Mouse (Mus musculus) liver, adult 2 months (tissue): Measurements from ENCODE around the gene Ankrd12.

Experiments used
- CTCF ChIP-seq: fragments of 200-500 bp; IDR thresholded peaks from 2 replicates; pipeline ENCODE4 v1.5.1; 2011; ENCODE audit warnings: low read depth, low read length, control low read depth
- POLR2A ChIP-seq: fragments of 200-500 bp; IDR thresholded peaks from 2 replicates; pipeline ENCODE4 v1.6.1; 2011; ENCODE audit warnings: low read length, control low read depth; ENCODE audit not compliant: insufficient read depth; ENCODE audit errors: extremely low read depth

DNA sequence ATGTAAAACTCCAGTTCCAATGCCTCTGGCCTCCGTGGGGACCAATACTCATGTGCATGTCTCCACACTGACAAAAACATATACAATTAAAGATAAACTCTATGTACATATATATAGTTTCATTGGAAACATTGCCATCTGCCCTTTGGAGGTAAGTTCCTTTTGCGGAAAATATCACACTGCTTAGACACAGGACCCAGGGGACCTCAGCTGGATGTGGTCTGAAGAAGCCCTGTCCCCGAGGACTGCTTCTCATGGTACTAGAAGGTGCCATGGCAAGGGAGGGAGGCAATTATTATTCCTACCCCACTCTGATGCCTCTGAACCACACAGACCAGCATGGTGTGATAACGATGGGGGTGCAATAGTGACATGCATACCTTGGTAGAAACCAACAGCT is 18.7 kb downstream of the Ankrd12 start:
- TF ChIP-seq CTCF (no peak), POLR2A (no peak)
